Mouse (Mus musculus): Measurements from ENCODE around the gene Bcl2l13.

Gene Bcl2l13

GRCm38 (mm10) chr6:120835474-120836374 lies at the start of gene Bcl2l13:
Gene Bcl2l13, plus strand, starts transcription at chr6:120836212.
- Histone ChIP-seq H3K4me3 (replicated peaks; ENCODE audit: low read length) (peak within 1 kb of the TSS; percentile 95), H3K4me1 (replicated peaks; ENCODE audit: low read depth, low read length) (peaks cover 21% of the 10 kb centered on the region), H3K27me3 (ENCODE audit: insufficient read depth, low read length) (no peaks in the 10 kb centered on the region), H3K36me3 (ENCODE audit: insufficient read depth, low read length) (no peaks in the 10 kb centered on the region), H3K9me3 (ENCODE audit: low read length) (no peaks in the 10 kb centered on the region)
- TF ChIP-seq POU5F1 (IDR thresholded peaks at IDR 0.05; ENCODE audit: borderline replicate concordance, low read length) (no peak), NANOG (IDR thresholded peaks at IDR 0.05; ENCODE audit: borderline replicate concordance, low read length) (no peak), CTCF (conservative IDR thresholded peaks at IDR 0.05; ENCODE audit: low read length) (no peak)

GRCm38 (mm10) chr6:120788068-120788607 lies 47.9 kb upstream of the Bcl2l13 start:
- Histone ChIP-seq H3K4me1 (replicated peaks; ENCODE audit: low read depth, low read length) (peaks cover 21% of the 10 kb centered on the region), H3K36me3 (ENCODE audit: insufficient read depth, low read length) (peaks cover 34% of the 10 kb centered on the region), H3K27me3 (ENCODE audit: insufficient read depth, low read length) (no peaks in the 10 kb centered on the region), H3K9me3 (ENCODE audit: low read length) (no peaks in the 10 kb centered on the region), H3K4me3 (replicated peaks; ENCODE audit: low read length) (no peak overlapping the region)
- no peak for TF ChIP-seq NANOG (IDR thresholded peaks at IDR 0.05; ENCODE audit: borderline replicate concordance, low read length)
- no peak for TF ChIP-seq CTCF (conservative IDR thresholded peaks at IDR 0.05; ENCODE audit: low read length)
- no peak for TF ChIP-seq POU5F1 (IDR thresholded peaks at IDR 0.05; ENCODE audit: borderline replicate concordance, low read length)

DNA sequence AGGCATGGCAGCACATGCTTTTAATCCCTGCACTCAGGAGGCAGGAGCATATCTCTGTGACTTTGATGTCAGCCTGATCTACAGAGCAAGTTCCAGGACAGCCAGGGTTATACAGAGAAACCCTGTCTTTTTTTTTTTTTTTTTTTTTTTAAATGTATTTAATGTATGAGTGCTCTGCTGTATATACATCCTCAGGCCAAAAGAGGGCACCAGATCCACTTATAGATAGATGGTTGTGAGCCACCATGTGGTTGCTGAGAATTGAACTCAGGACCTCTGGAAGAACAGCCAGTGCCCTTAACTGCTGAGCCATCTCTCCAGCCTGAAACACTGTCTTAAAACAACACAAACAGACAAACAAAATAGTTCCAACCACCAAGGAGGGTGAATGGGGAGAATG lies 47.1 kb upstream of the Bcl2l13 start:
- peaks cover 41% of the 10 kb centered on the region for H3K36me3 ChIP-seq (ENCODE audit: insufficient read depth, low read length)
- H3K27me3 ChIP-seq (ENCODE audit: insufficient read depth, low read length) = no peaks in the 10 kb centered on the region
- TF ChIP-seq CTCF (conservative IDR thresholded peaks at IDR 0.05; ENCODE audit: low read length) (peak; percentile 18), NANOG (IDR thresholded peaks at IDR 0.05; ENCODE audit: borderline replicate concordance, low read length) (no peak)
- H3K4me3 ChIP-seq (replicated peaks; ENCODE audit: low read length) = no peak overlapping the region
- peaks cover 28% of the 10 kb centered on the region for H3K4me1 ChIP-seq (replicated peaks; ENCODE audit: low read depth, low read length)
- H3K9me3 ChIP-seq (ENCODE audit: low read length) = no peaks in the 10 kb centered on the region

GRCm38 (mm10) chr6:120790153-120790552 lies 45.9 kb upstream of the Bcl2l13 start:
- Histone ChIP-seq H3K27me3 (ENCODE audit: insufficient read depth, low read length) (no peaks in the 10 kb centered on the region), H3K4me3 (replicated peaks; ENCODE audit: low read length) (no peak overlapping the region), H3K36me3 (ENCODE audit: insufficient read depth, low read length) (peaks cover 54% of the 10 kb centered on the region), H3K9me3 (ENCODE audit: low read length) (no peaks in the 10 kb centered on the region), H3K4me1 (replicated peaks; ENCODE audit: low read depth, low read length) (peaks cover 28% of the 10 kb centered on the region)
- TF ChIP-seq NANOG (IDR thresholded peaks at IDR 0.05; ENCODE audit: borderline replicate concordance, low read length) (no peak), CTCF (conservative IDR thresholded peaks at IDR 0.05; ENCODE audit: low read length) (no peak), POU5F1 (IDR thresholded peaks at IDR 0.05; ENCODE audit: borderline replicate concordance, low read length) (no peak)

DNA sequence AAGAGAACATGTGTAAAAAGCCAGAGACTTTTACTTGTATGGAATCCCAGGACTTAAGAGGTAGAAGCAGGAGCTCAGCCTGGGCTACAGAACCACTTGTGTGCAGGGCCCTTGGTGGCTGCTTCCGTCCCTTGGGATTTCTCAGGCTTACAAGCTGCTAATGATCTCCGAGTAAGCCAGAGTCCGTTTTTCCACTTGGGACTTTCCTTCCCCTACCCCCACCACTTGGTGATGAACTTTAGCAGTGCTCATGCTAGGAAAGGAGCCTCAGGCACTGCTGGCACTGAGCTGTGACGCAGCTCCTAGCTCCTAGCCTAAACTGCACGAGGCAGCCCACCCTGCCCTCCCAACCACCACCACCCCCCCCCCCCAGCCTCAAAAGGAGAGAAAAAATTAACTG lies 45.3 kb upstream of the Bcl2l13 start:
- no peak for TF ChIP-seq NANOG (IDR thresholded peaks at IDR 0.05; ENCODE audit: borderline replicate concordance, low read length)
- TF ChIP-seq CTCF (conservative IDR thresholded peaks at IDR 0.05; ENCODE audit: low read length) = no peak
- TF ChIP-seq POU5F1 (IDR thresholded peaks at IDR 0.05; ENCODE audit: borderline replicate concordance, low read length) = no peak
- H3K4me1 ChIP-seq (replicated peaks; ENCODE audit: low read depth, low read length) = peaks cover 28% of the 10 kb centered on the region
- H3K27me3 ChIP-seq (ENCODE audit: insufficient read depth, low read length) = no peaks in the 10 kb centered on the region
- H3K36me3 ChIP-seq (ENCODE audit: insufficient read depth, low read length) = peaks cover 59% of the 10 kb centered on the region
- H3K9me3 ChIP-seq (ENCODE audit: low read length) = no peaks in the 10 kb centered on the region
- H3K4me3 ChIP-seq (replicated peaks; ENCODE audit: low read length) = no peak overlapping the region

GRCm38 (mm10) chr6:120792947-120793346 lies 43.1 kb upstream of the Bcl2l13 start:
- peaks cover 82% of the 10 kb centered on the region for H3K36me3 ChIP-seq (ENCODE audit: insufficient read depth, low read length)
- H3K4me1 ChIP-seq (replicated peaks; ENCODE audit: low read depth, low read length) = peaks cover 25% of the 10 kb centered on the region
- peak overlapping the region; percentile 1; the same call in 1 of the 2 replicates for H3K4me3 ChIP-seq (replicated peaks; ENCODE audit: low read length)
- H3K27me3 ChIP-seq (ENCODE audit: insufficient read depth, low read length) = no peaks in the 10 kb centered on the region
- no peaks in the 10 kb centered on the region for H3K9me3 ChIP-seq (ENCODE audit: low read length)
- TF ChIP-seq CTCF (conservative IDR thresholded peaks at IDR 0.05; ENCODE audit: low read length) = 0 out of 2 replicates have a peak, but pooled peaks have one; percentile 25
- no peak for TF ChIP-seq NANOG (IDR thresholded peaks at IDR 0.05; ENCODE audit: borderline replicate concordance, low read length)

GRCm38 (mm10) chr6:120795422-120796086 lies 40.5 kb upstream of the Bcl2l13 start:
- Histone ChIP-seq H3K9me3 (ENCODE audit: low read length) (no peaks in the 10 kb centered on the region), H3K4me3 (replicated peaks; ENCODE audit: low read length) (no peak overlapping the region), H3K36me3 (ENCODE audit: insufficient read depth, low read length) (peaks cover 94% of the 10 kb centered on the region), H3K4me1 (replicated peaks; ENCODE audit: low read depth, low read length) (peaks cover 28% of the 10 kb centered on the region), H3K27me3 (ENCODE audit: insufficient read depth, low read length) (no peaks in the 10 kb centered on the region)
- TF ChIP-seq NANOG (IDR thresholded peaks at IDR 0.05; ENCODE audit: borderline replicate concordance, low read length) (no peak), CTCF (conservative IDR thresholded peaks at IDR 0.05; ENCODE audit: low read length) (no peak), POU5F1 (IDR thresholded peaks at IDR 0.05; ENCODE audit: borderline replicate concordance, low read length) (no peak)

DNA sequence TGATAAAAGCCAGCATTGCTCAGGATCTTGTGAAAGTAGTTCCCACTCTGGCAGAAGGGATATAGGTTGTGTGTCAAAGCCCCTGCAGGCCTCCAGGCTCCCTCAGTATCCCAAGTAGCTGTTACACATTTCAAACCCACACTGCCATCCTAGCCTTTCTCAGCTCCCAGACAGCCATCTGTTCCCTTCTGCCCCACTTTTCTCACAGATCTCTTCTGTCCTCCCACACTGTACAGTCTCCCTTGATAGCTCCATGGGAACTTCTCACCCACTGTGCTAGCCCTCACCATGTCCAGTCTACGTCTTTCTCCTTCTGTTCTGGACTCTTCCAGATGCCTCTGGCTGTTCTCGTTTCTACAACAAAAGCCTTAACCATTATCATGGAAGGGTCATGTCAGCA lies 39.9 kb upstream of the Bcl2l13 start:
- TF ChIP-seq POU5F1 (IDR thresholded peaks at IDR 0.05; ENCODE audit: borderline replicate concordance, low read length) = no peak
- no peak for TF ChIP-seq NANOG (IDR thresholded peaks at IDR 0.05; ENCODE audit: borderline replicate concordance, low read length)
- TF ChIP-seq CTCF (conservative IDR thresholded peaks at IDR 0.05; ENCODE audit: low read length) = no peak
- H3K27me3 ChIP-seq (ENCODE audit: insufficient read depth, low read length) = no peaks in the 10 kb centered on the region

More for the DNA sequence above, 39.9 kb upstream of the Bcl2l13 start:
- Histone ChIP-seq H3K4me1 (replicated peaks; ENCODE audit: low read depth, low read length) (peaks cover 28% of the 10 kb centered on the region), H3K9me3 (ENCODE audit: low read length) (no peaks in the 10 kb centered on the region), H3K4me3 (replicated peaks; ENCODE audit: low read length) (no peak overlapping the region), H3K36me3 (ENCODE audit: insufficient read depth, low read length) (peaks cover 98% of the 10 kb centered on the region)

All from E14TG2a.4 (cell line).